Mouse (Mus musculus) skeletal muscle tissue, postnatal 0 days (tissue): ENCODE measurements around the gene Gm17359. TPM values are rescaled to one million over a fixed set of nuclear protein-coding genes. Genes with fewer than 3 reads are reported as not detected.

Experiments
- polyA plus RNA-seq: library from polyadenylated mRNA; unstranded; fragments of >200 nt; fragmentation: Nextera tagmentation; extraction: Ambion mirVana; gene quantifications from 2 replicates; pipeline ENCODE4 v1.2.1, GENCODE M21; 2015

Gene Gm17359
- not detected in 2 replicates for polyA plus RNA-seq

GRCm38 (mm10) chr3:79336044-79336766 is at the start of gene Gm17359:
Gene Gm17359, plus strand, starts transcription at chr3:79336661.

Other genes starting within 250 kb of the Gm17359 start
- gene Rapgef2, start 50.1 kb upstream of the Gm17359 start, polyA plus RNA-seq: 5.3 and 14.0 TPM in 2 replicates
- gene Fnip2, start 231.1 kb downstream of the Gm17359 start, polyA plus RNA-seq: 1.2 and 1.3 TPM in 2 replicates